Mouse (Mus musculus) spleen, adult 10 weeks (tissue): ENCODE results near the gene Tmem9. TPM values are rescaled to one million over a fixed set of nuclear protein-coding genes. Genes with fewer than 3 reads are reported as not detected.

Source experiments
- polyA plus RNA-seq: library from polyadenylated mRNA; stranded (reverse); fragments of 350-450 nt; fragmentation: Illumina TruSeq; extraction: RNeasy Lipid Tissue Mini Kit (QIAGEN cat#74804); gene quantifications from one replicate; pipeline ENCODE4 v1.2.3, GENCODE M21; 2015; ENCODE audit warnings: low replicate concordance; ENCODE audit not compliant: insufficient read depth

Tmem9 gene
- polyA plus RNA-seq, result 10.1 TPM

DNA sequence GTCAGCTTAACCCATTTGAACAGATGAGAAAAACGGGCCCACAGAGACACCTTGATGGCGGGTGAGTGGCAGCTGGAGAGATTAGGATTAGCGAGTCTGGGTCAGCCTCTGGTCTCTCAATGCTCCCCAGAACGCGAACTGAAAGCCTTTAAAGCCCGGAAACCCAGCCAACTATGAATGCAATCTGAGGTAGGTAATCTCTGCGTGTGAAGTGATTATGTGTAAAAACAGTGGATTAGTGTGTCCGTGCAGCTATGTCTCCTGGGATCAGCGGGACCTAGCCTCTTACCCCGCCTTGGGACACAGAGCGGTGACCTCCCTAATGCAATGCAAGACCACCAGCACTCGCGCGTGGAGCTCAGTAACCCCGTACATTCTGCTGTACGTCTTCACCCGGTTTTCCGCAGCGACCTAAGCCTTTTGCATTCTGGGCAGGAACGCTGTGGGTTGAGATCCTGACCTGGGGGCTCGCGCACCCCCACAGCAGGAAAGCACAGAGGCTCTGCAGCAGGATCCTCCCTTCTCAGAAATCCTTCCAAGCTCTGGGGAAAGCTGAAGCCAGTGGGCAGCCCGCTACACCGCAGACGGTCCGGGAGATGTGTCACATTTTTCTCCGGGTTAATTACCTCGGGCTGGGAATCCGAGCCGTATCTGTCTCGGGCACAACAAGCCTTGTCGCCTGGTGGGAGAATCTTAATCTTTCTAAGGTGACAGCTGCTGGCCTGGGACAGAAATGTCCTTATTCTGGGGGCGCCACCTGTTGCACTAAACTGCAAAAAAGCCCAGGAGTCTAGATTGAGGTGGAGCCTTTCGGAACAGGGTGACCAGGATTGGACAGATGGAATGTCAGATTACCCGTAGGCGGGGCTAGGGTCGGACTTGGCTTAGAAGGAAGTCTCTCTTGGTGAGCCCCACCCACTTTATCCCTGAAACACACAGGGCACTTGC is at the start of gene Tmem9:
Gene Tmem9 (plus strand): TSS at position 940 of the 948 bp plus-strand sequence.

DNA sequence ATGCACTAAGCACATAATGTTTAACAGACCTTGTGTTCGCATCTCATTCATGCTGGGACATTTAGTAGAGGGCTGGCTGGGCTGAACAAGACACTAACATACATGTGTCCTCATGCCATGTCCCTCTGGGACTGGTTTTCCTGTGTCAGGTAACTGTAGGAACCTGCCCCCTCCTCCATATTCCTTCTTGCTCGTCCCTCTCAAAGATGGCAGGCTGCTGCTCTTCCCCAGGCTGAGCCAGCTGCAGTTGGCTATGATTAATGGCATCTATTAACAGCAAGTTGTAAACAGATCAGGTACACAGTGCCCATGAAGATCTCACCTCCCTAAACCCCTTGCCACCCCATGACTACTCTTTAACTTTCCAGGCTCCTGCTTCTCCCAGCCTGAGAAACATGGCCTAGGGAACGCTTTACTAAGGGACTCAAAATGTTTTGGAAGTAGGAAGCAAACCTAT is 1.6 kb upstream of the Tmem9 start, which contains the start of gene Igfn1:
Gene Igfn1 (minus strand): TSS at position 51 of the 457 bp plus-strand sequence.

DNA sequence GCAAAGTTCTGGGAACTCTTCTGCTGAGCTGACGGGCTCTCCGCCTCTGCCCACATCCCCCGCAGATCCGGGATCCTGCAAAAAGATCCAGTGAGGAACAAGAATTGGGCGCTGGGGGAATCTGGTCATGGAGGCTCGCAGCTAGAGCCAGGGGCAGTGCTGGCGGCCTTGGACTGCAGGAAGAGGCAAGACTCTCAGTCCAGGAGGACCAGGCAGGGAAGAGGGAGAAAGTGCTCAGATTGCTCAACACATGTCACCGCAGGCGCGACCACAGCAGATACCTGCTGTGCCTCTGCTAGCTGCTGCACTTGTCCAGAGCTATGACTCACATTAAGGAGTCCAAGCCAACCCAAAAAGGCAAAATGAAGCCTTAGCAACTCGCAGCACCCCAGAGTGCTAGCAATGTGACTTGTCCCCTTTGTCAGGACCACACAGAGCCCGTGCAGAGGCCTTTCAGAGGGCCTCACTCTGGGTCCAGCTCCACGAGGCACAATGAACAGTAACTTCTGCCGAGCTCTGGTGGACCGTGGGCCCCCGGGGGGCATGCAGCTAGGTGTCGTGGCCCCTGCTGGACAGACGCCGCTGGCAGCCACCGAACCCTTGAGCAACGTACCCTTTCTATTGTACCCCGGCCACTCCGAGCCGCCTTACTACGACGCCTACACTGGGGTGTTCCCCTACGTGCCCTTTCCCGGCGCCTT is 42.5 kb downstream of the Tmem9 start, which contains the start of gene Ascl5:
Gene Ascl5 (plus strand): TSS at position 493 of the 701 bp plus-strand sequence.

DNA sequence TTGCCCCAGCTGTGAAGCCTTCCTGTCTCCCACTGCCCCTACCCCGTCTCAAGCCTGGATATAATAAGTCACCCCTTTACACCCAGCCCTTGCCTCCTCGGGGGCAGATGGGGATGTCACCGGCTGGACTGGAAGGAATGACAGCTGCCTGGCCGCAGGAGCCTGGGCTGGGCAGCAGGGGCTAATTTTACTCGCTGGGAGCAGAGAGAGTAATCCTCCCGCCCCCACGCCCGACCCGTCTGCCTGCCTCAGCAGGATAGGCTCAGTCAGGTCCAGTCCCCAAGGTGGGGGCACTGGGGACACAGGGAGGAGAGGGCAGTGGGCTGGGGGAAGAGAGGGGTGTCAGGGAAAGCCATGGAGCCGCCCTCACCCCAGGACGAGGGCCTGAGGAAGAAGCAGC is 44.6 kb downstream of the Tmem9 start, which contains the start of gene Cacna1s:
Gene Cacna1s (plus strand): TSS at position 204 of the 400 bp plus-strand sequence.

Other genes with a start within 250 kb of the Tmem9 start
- gene Phlda3, start 242.0 kb upstream of the Tmem9 start, polyA plus RNA-seq, result 6.0 TPM
- gene Tnni1, start 228.7 kb upstream of the Tmem9 start, polyA plus RNA-seq, result 0.66 TPM
- gene Lad1, start 189.6 kb upstream of the Tmem9 start, polyA plus RNA-seq, result 1.8 TPM
- gene Tnnt2, start 171.8 kb upstream of the Tmem9 start, polyA plus RNA-seq, result 3.7 TPM
- gene Pkp1, start 88.9 kb upstream of the Tmem9 start, polyA plus RNA-seq, result not detected
- gene Igfn1, start 1.8 kb upstream of the Tmem9 start, polyA plus RNA-seq, result not detected
- not detected for gene Ascl5, start 42.7 kb downstream of the Tmem9 start, polyA plus RNA-seq
- gene Cacna1s, start 44.6 kb downstream of the Tmem9 start, polyA plus RNA-seq, result 1.9 TPM
- gene Kif21b, start 123.2 kb downstream of the Tmem9 start, polyA plus RNA-seq, result 48.2 TPM
- not detected for gene Mroh3, start 204.7 kb downstream of the Tmem9 start, polyA plus RNA-seq
- 0.29 TPM for gene Inava, start 226.1 kb downstream of the Tmem9 start, polyA plus RNA-seq